Mouse (Mus musculus): ENCODE data around the gene Shcbp1l. TPM values are rescaled to one million over a fixed set of nuclear protein-coding genes. Genes with fewer than 3 reads are reported as not detected.

The Shcbp1l gene
- polyA plus RNA-seq, 1 experiment, result 0.49 TPM

DNA sequence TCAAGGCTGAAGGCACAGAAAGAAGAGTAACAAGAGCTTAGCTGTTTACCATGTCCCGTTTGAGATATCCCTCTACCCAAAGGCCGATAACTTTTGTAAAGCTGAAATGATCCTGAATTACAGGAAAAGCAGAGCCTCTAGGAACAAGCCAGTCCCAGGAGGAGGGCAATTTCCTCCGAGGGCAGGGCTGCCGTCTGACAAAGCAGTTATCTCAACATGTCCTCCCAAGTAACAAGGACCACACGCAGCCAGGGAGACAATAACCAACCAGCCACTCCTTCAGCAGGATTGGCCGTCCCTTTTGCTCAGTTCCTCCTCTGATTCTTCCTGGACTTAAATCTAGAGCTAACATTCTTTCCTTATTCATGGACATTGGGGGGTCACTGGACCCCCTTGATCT, 69.0 kb downstream of the Shcbp1l start:
- peaks cover 11% of the 10 kb centered on the region; the same call in 1 of the 2 replicates for H3K4me1 ChIP-seq (ENCODE audit: control insufficient read depth, insufficient read depth, insufficient read length)
- no peaks in the 10 kb centered on the region for H3K27me3 ChIP-seq (ENCODE audit: control insufficient read depth, insufficient read depth, low read length)
- no peaks in the 10 kb centered on the region for H3K36me3 ChIP-seq (ENCODE audit: control insufficient read depth, insufficient read depth, low read length)
- H3K4me3 ChIP-seq (ENCODE audit: extremely low read depth, insufficient read depth, insufficient read length), result no peak overlapping the region
- 78% methylated on average over 6 of the region's 6 CpGs for WGBS
- no peak for DNase-seq (ENCODE audit: low read depth in 1 of 2, low spot score in 2 of 2)
- H3K27ac ChIP-seq (ENCODE audit: insufficient read depth, low read length), result no peak overlapping the region
- TF ChIP-seq CTCF (IDR thresholded peaks at IDR 0.05; ENCODE audit: extremely low read depth, insufficient read depth, insufficient read length, insufficient replicate concordance), result no peak
- TF ChIP-seq POLR2A (IDR thresholded peaks at IDR 0.05; ENCODE audit: low read depth, low read length), result no peak

DNA sequence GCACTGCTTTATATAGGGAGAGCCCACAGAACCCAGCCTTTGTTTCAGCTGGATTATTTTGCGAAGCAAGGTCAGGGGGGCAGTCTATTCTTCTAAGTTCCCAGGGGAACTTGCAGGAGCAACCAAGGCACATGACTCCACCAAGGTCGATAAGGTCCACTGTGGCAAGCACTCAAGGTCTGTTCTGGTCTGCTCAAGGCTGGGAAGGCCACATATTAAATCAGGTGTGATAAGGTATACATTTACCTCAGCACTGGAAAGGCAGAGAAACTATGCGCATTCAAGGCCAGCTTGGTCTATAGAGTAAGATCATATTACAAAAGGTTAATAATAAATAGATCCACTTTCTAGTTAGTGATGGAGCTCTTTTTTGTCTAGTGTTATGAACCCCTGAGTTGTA, 71.1 kb downstream of the Shcbp1l start:
- DNase-seq (ENCODE audit: low read depth in 1 of 2, low spot score in 2 of 2), result no peak
- Histone ChIP-seq H3K27ac (ENCODE audit: insufficient read depth, low read length) (no peak overlapping the region), H3K36me3 (ENCODE audit: control insufficient read depth, insufficient read depth, low read length) (no peaks in the 10 kb centered on the region), H3K4me3 (ENCODE audit: extremely low read depth, insufficient read depth, insufficient read length) (no peak overlapping the region), H3K4me1 (ENCODE audit: control insufficient read depth, insufficient read depth, insufficient read length) (peaks cover 7% of the 10 kb centered on the region; the same call in 1 of the 2 replicates), H3K27me3 (ENCODE audit: control insufficient read depth, insufficient read depth, low read length) (no peaks in the 10 kb centered on the region)
- TF ChIP-seq CTCF (IDR thresholded peaks at IDR 0.05; ENCODE audit: extremely low read depth, insufficient read depth, insufficient read length, insufficient replicate concordance) (no peak), POLR2A (IDR thresholded peaks at IDR 0.05; ENCODE audit: low read depth, low read length) (no peak)
- WGBS, result 78% methylated on average over 3 of the region's 3 CpGs

DNA sequence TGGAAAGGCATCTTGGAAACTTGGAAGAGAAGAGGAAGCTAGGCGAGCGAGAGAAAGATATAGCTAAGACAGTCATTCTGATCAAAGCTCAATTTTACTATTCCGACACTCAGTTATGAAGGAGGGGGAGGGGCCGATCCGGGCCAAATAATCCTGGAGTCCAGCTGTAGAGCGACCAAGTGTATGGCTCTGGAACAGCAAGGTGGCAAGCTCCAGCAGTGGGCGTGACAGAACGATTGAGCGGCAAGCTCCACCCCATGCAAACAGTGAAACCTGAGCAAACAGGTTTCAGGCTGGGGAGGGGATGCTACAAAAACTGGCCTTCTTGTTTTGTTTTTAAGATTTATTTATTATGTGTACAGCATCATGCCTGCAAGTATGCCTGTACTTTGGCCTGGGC, 75.1 kb downstream of the Shcbp1l start:
- 96% methylated on average over 9 of the region's 9 CpGs for WGBS
- Histone ChIP-seq H3K4me3 (ENCODE audit: extremely low read depth, insufficient read depth, insufficient read length) (no peak overlapping the region), H3K27me3 (ENCODE audit: control insufficient read depth, insufficient read depth, low read length) (no peaks in the 10 kb centered on the region), H3K4me1 (ENCODE audit: control insufficient read depth, insufficient read depth, insufficient read length) (no peaks in the 10 kb centered on the region), H3K36me3 (ENCODE audit: control insufficient read depth, insufficient read depth, low read length) (no peaks in the 10 kb centered on the region), H3K27ac (ENCODE audit: insufficient read depth, low read length) (no peak overlapping the region)
- TF ChIP-seq POLR2A (IDR thresholded peaks at IDR 0.05; ENCODE audit: low read depth, low read length) (no peak), CTCF (IDR thresholded peaks at IDR 0.05; ENCODE audit: extremely low read depth, insufficient read depth, insufficient read length, insufficient replicate concordance) (no peak)
- no peak for DNase-seq (ENCODE audit: low read depth in 1 of 2, low spot score in 2 of 2)

DNA sequence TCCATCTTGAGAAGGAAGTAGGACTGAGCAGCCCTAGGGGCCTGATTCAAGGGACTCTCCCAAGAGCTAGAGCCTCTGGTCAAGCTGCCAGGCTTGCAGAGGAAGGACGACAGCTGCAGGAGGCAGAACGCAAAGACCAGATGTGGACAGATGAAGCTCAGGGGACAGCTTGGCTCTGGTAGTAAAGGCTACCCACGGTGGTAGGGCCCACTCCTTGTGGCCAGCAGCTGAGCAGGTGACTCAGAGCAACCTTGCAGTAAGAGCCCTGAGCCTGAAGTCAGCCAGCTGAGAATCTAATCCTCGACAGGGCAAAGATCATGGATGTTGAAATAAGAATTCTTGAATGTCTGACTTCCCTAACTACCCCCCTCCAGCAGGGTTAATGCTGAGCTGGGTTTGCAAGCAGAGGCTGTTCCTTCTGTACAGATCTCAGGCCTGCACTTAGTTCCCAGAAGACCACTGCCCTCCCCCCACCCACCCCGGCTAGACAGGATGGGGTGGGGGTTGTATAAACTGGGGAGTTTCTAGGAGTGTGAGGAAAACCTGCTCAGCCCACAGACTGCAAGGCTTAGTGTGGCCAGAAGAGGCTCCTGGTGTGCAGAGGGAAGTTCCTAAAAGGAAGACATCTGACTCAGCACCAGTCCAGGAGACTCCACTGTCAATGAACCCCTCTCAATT, 76.8 kb downstream of the Shcbp1l start:
- 70% methylated on average over 5 of the region's 5 CpGs for WGBS
- Histone ChIP-seq H3K27ac (ENCODE audit: insufficient read depth, low read length) (peak overlapping the region; percentile 68), H3K4me3 (ENCODE audit: extremely low read depth, insufficient read depth, insufficient read length) (no peak overlapping the region), H3K27me3 (ENCODE audit: control insufficient read depth, insufficient read depth, low read length) (no peaks in the 10 kb centered on the region), H3K4me1 (ENCODE audit: control insufficient read depth, insufficient read depth, insufficient read length) (no peaks in the 10 kb centered on the region), H3K36me3 (ENCODE audit: control insufficient read depth, insufficient read depth, low read length) (no peaks in the 10 kb centered on the region)
- TF ChIP-seq CTCF (IDR thresholded peaks at IDR 0.05; ENCODE audit: extremely low read depth, insufficient read depth, insufficient read length, insufficient replicate concordance), result no peak
- TF ChIP-seq POLR2A (IDR thresholded peaks at IDR 0.05; ENCODE audit: low read depth, low read length), result no peak
- no peak for DNase-seq (ENCODE audit: low read depth in 1 of 2, low spot score in 2 of 2)

Other genes with a start within 250 kb of the Shcbp1l start
- gene Lamc2, start 238.7 kb upstream of the Shcbp1l start, polyA plus RNA-seq (2012; rRNA removed), result 0.32 and 0.43 TPM in 2 replicates
- 13.0 and 15.7 TPM in 2 replicates for gene Lamc1, start 92.4 kb upstream of the Shcbp1l start, polyA plus RNA-seq (2012; rRNA removed)
- gene Dhx9, start 62.5 kb downstream of the Shcbp1l start, polyA plus RNA-seq (2012; rRNA removed), result 8.5 and 10.9 TPM in 2 replicates
- 1.4 and 1.9 TPM in 2 replicates for gene Npl, start 124.9 kb downstream of the Shcbp1l start, polyA plus RNA-seq (2012; rRNA removed)
- 0.02 TPM in 2 replicates for gene Rgs8, start 227.9 kb downstream of the Shcbp1l start, polyA plus RNA-seq (2012; rRNA removed)

All from spleen, adult 2 months (tissue).